Mouse (Mus musculus): Measurements from ENCODE around the gene Inip. TPM values are rescaled to one million over a fixed set of nuclear protein-coding genes. Genes with fewer than 3 reads are reported as not detected.

The Inip gene
- polyA plus RNA-seq, 1 experiment from 2014 or later: 91.2 TPM

GRCm38 (mm10) chr4:59786661-59787060, 14.7 kb downstream of the Inip start:
- WGBS: 1% methylated on average over 7 of the region's 7 CpGs
- H3K9me3 ChIP-seq: no peaks in the 10 kb centered on the region
- DNase-seq (ENCODE audit: low spot score): peak; percentile 80

GRCm38 (mm10) chr4:59785412-59785811, 16.0 kb downstream of the Inip start:
- no peak overlapping the region for H3K27ac ChIP-seq (replicated peaks)
- H3K4me1 ChIP-seq: peaks cover 11% of the 10 kb centered on the region
- no peaks in the 10 kb centered on the region for H3K9me3 ChIP-seq
- H3K4me3 ChIP-seq: no peak overlapping the region
- no peak for DNase-seq (ENCODE audit: low spot score)
- H3K36me3 ChIP-seq (replicated peaks): no peaks in the 10 kb centered on the region
- no peaks in the 10 kb centered on the region for H3K27me3 ChIP-seq (replicated peaks; ENCODE audit: low read depth, poor library complexity, severe bottlenecking)
- WGBS: 29% methylated on average over 2 of the region's 2 CpGs

More at GRCm38 (mm10) chr4:59786661-59787060, 14.7 kb downstream of the Inip start:
- Histone ChIP-seq H3K4me3 (no peak overlapping the region), H3K27ac (replicated peaks) (no peak overlapping the region), H3K27me3 (replicated peaks; ENCODE audit: low read depth, poor library complexity, severe bottlenecking) (no peaks in the 10 kb centered on the region), H3K36me3 (replicated peaks) (no peaks in the 10 kb centered on the region), H3K4me1 (peaks cover 8% of the 10 kb centered on the region)

GRCm38 (mm10) chr4:59783685-59784279, 17.6 kb downstream of the Inip start:
- 1% methylated on average over 36 of the region's 36 CpGs for WGBS
- H3K36me3 ChIP-seq (replicated peaks): peaks cover 16% of the 10 kb centered on the region
- H3K4me3 ChIP-seq: peak overlapping the region; percentile 95

GRCm38 (mm10) chr4:59782853-59783684, 18.3 kb downstream of the Inip start:
- DNase-seq (ENCODE audit: low spot score): peak; percentile 52
- Histone ChIP-seq H3K27ac (replicated peaks) (peak overlapping the region; percentile 93), H3K27me3 (replicated peaks; ENCODE audit: low read depth, poor library complexity, severe bottlenecking) (no peaks in the 10 kb centered on the region), H3K36me3 (replicated peaks) (peaks cover 23% of the 10 kb centered on the region), H3K9me3 (no peaks in the 10 kb centered on the region), H3K4me1 (peaks cover 11% of the 10 kb centered on the region), H3K4me3 (peak overlapping the region; percentile 95)
- under 1% methylated on average over 47 of the region's 47 CpGs for WGBS

More at GRCm38 (mm10) chr4:59783685-59784279, 17.6 kb downstream of the Inip start:
- no peaks in the 10 kb centered on the region for H3K9me3 ChIP-seq
- H3K27me3 ChIP-seq (replicated peaks; ENCODE audit: low read depth, poor library complexity, severe bottlenecking): no peaks in the 10 kb centered on the region
- H3K27ac ChIP-seq (replicated peaks): peak overlapping the region; percentile 93
- peaks cover 11% of the 10 kb centered on the region for H3K4me1 ChIP-seq
- DNase-seq (ENCODE audit: low spot score): peak; percentile 97

- H3K36me3 ChIP-seq (replicated peaks): peaks cover 46% of the 10 kb centered on the region
- 50% methylated on average over 1 of the region's 1 CpGs for WGBS
- no peak for DNase-seq (ENCODE audit: low spot score)
Measured at GRCm38 (mm10) chr4:59780568-59780967, 20.8 kb downstream of the Inip start.

GRCm38 (mm10) chr4:59777828-59778227, 23.6 kb downstream of the Inip start:
- WGBS: 76% methylated on average over 3 of the region's 3 CpGs

More at GRCm38 (mm10) chr4:59780568-59780967, 20.8 kb downstream of the Inip start:
- H3K27ac ChIP-seq (replicated peaks): no peak overlapping the region
- H3K4me3 ChIP-seq: no peak overlapping the region
- peaks cover 11% of the 10 kb centered on the region for H3K4me1 ChIP-seq
- H3K9me3 ChIP-seq: no peaks in the 10 kb centered on the region
- no peaks in the 10 kb centered on the region for H3K27me3 ChIP-seq (replicated peaks; ENCODE audit: low read depth, poor library complexity, severe bottlenecking)

GRCm38 (mm10) chr4:59772171-59772879, 29.1 kb downstream of the Inip start:
- WGBS: 69% methylated on average over 17 of the region's 17 CpGs
- no peak overlapping the region for H3K27ac ChIP-seq (replicated peaks)
- H3K36me3 ChIP-seq (replicated peaks): peaks cover 80% of the 10 kb centered on the region
- no peak for DNase-seq (ENCODE audit: low spot score)
- 0 out of 2 replicates have a peak, but pooled peaks cover 6% of the 10 kb centered on the region for H3K4me1 ChIP-seq
- no peak overlapping the region for H3K4me3 ChIP-seq
- no peaks in the 10 kb centered on the region for H3K9me3 ChIP-seq
- H3K27me3 ChIP-seq (replicated peaks; ENCODE audit: low read depth, poor library complexity, severe bottlenecking): no peaks in the 10 kb centered on the region

More at GRCm38 (mm10) chr4:59777828-59778227, 23.6 kb downstream of the Inip start:
- Histone ChIP-seq H3K27ac (replicated peaks) (no peak overlapping the region), H3K36me3 (replicated peaks) (peaks cover 71% of the 10 kb centered on the region), H3K4me1 (peaks cover 12% of the 10 kb centered on the region), H3K4me3 (no peak overlapping the region), H3K9me3 (no peaks in the 10 kb centered on the region), H3K27me3 (replicated peaks; ENCODE audit: low read depth, poor library complexity, severe bottlenecking) (no peaks in the 10 kb centered on the region)
- no peak for DNase-seq (ENCODE audit: low spot score)

- Histone ChIP-seq H3K36me3 (replicated peaks) (peaks cover 39% of the 10 kb centered on the region), H3K27ac (replicated peaks) (no peak overlapping the region), H3K4me3 (no peak overlapping the region), H3K4me1 (peaks cover 18% of the 10 kb centered on the region), H3K9me3 (no peaks in the 10 kb centered on the region), H3K27me3 (replicated peaks; ENCODE audit: low read depth, poor library complexity, severe bottlenecking) (no peaks in the 10 kb centered on the region)
- WGBS: 88% methylated on average over 2 of the region's 2 CpGs
- no peak for DNase-seq (ENCODE audit: low spot score)
Measured at GRCm38 (mm10) chr4:59767717-59768116, 33.7 kb downstream of the Inip start.

GRCm38 (mm10) chr4:59765385-59766005, 35.9 kb downstream of the Inip start:
- no peak for DNase-seq (ENCODE audit: low spot score)
- Histone ChIP-seq H3K36me3 (replicated peaks) (peaks cover 17% of the 10 kb centered on the region), H3K4me3 (no peak overlapping the region), H3K9me3 (no peaks in the 10 kb centered on the region), H3K4me1 (peaks cover 14% of the 10 kb centered on the region), H3K27ac (replicated peaks) (peak overlapping the region; percentile 45; the same call in 1 of the 2 replicates), H3K27me3 (replicated peaks; ENCODE audit: low read depth, poor library complexity, severe bottlenecking) (no peaks in the 10 kb centered on the region)
- WGBS: 46% methylated on average over 7 of the region's 7 CpGs

- DNase-seq (ENCODE audit: low spot score): no peak
- no peaks in the 10 kb centered on the region for H3K27me3 ChIP-seq (replicated peaks; ENCODE audit: low read depth, poor library complexity, severe bottlenecking)
- peaks cover 11% of the 10 kb centered on the region for H3K36me3 ChIP-seq (replicated peaks)
- WGBS: 75% methylated on average over 7 of the region's 7 CpGs
- no peak overlapping the region for H3K4me3 ChIP-seq
- H3K4me1 ChIP-seq: peaks cover 14% of the 10 kb centered on the region
- H3K27ac ChIP-seq (replicated peaks): peak overlapping the region; percentile 45; the same call in 1 of the 2 replicates
- no peaks in the 10 kb centered on the region for H3K9me3 ChIP-seq
Measured at GRCm38 (mm10) chr4:59764950-59765349, 36.4 kb downstream of the Inip start.

GRCm38 (mm10) chr4:59761365-59761729, 40.0 kb downstream of the Inip start:
- Histone ChIP-seq H3K4me3 (no peak overlapping the region), H3K27ac (replicated peaks) (no peak overlapping the region), H3K4me1 (peaks cover 22% of the 10 kb centered on the region), H3K9me3 (no peaks in the 10 kb centered on the region), H3K36me3 (replicated peaks) (no peaks in the 10 kb centered on the region), H3K27me3 (replicated peaks; ENCODE audit: low read depth, poor library complexity, severe bottlenecking) (no peaks in the 10 kb centered on the region)
- DNase-seq (ENCODE audit: low spot score): no peak
- WGBS: 73% methylated on average over 4 of the region's 4 CpGs
